Mouse (Mus musculus) retina, postnatal 7 days (tissue): ENCODE data around the gene Sgce.
"Not testable (repeated sequence)": the region's sequence is repeated elsewhere in the genome, so short reads cannot be mapped to it uniquely, and the experiment has no call there.

ENCODE experiments used
- DNase-seq: peaks from one replicate; pipeline ENCODE4 v3.0.0-alpha.2; 2012; ENCODE audit warnings: low read depth, low spot score

Gene Sgce

GRCm38 (mm10) chr6:4722739-4723138, 24.3 kb downstream of the Sgce start:
- DNase-seq, result no peak

GRCm38 (mm10) chr6:4722142-4722541, 24.9 kb downstream of the Sgce start:
- DNase-seq, result no peak

GRCm38 (mm10) chr6:4717344-4717743, 29.7 kb downstream of the Sgce start:
- DNase-seq, result no peak

GRCm38 (mm10) chr6:4716171-4716570, 30.8 kb downstream of the Sgce start:
- no peak for DNase-seq

- DNase-seq, result no peak
Observed at GRCm38 (mm10) chr6:4708971-4709370, 38.0 kb downstream of the Sgce start.

GRCm38 (mm10) chr6:4706415-4706814, 40.6 kb downstream of the Sgce start:
- DNase-seq, result no peak

- no peak for DNase-seq
Observed at GRCm38 (mm10) chr6:4703908-4704307, 43.1 kb downstream of the Sgce start.

GRCm38 (mm10) chr6:4701641-4702040, 45.4 kb downstream of the Sgce start:
- DNase-seq, result no peak

GRCm38 (mm10) chr6:4695778-4696177, 51.2 kb downstream of the Sgce start:
- no peak for DNase-seq

- no peak for DNase-seq
Observed at GRCm38 (mm10) chr6:4694672-4695231, 52.3 kb downstream of the Sgce start.

- DNase-seq, result no peak
Observed at GRCm38 (mm10) chr6:4693544-4693943, 53.5 kb downstream of the Sgce start.

GRCm38 (mm10) chr6:4690438-4690837, 56.6 kb downstream of the Sgce start:
- no peak for DNase-seq

GRCm38 (mm10) chr6:4684706-4685340, 62.2 kb downstream of the Sgce start:
- DNase-seq, result no peak

GRCm38 (mm10) chr6:4680576-4680975, 66.4 kb downstream of the Sgce start:
- DNase-seq, result no peak

GRCm38 (mm10) chr6:4679981-4680380, 67.0 kb downstream of the Sgce start:
- DNase-seq, result no peak

GRCm38 (mm10) chr6:4677356-4677761, 69.6 kb downstream of the Sgce start:
- DNase-seq, result no peak

GRCm38 (mm10) chr6:4665154-4665553, 81.9 kb downstream of the Sgce start:
- DNase-seq, result no peak

GRCm38 (mm10) chr6:4664313-4664712, 82.7 kb downstream of the Sgce start:
- DNase-seq, result no peak

- no peak for DNase-seq
Observed at GRCm38 (mm10) chr6:4663516-4663915, 83.5 kb downstream of the Sgce start.

GRCm38 (mm10) chr6:4658861-4659260, 88.1 kb downstream of the Sgce start:
- no peak for DNase-seq

- DNase-seq, result no peak
Observed at GRCm38 (mm10) chr6:4655924-4656323, 91.1 kb downstream of the Sgce start.

GRCm38 (mm10) chr6:4655466-4655865, 91.5 kb downstream of the Sgce start:
- DNase-seq, result no peak

- DNase-seq, result not testable (repeated sequence)
Observed at GRCm38 (mm10) chr6:4653741-4654140, 93.3 kb downstream of the Sgce start.
